Mouse (Mus musculus): ENCODE measurements around the gene Uck1. TPM values are rescaled to one million over a fixed set of nuclear protein-coding genes. Genes with fewer than 3 reads are reported as not detected.

The Uck1 gene
- total RNA-seq, 4 experiments from 2014 or later: 42.9 to 51.6 (median 49.4) TPM

- no peak for DNase-seq (ENCODE audit: low spot score in 2 of 2)
These were observed 40.5 kb downstream of the Uck1 start for GRCm38 (mm10) chr2:32219501-32219900.

GRCm38 (mm10) chr2:32218541-32219334 lies 41.2 kb downstream of the Uck1 start:
- no peak for DNase-seq (ENCODE audit: low spot score in 2 of 2)

GRCm38 (mm10) chr2:32218113-32218512 lies 41.8 kb downstream of the Uck1 start:
- DNase-seq (ENCODE audit: low spot score in 2 of 2): no peak

- DNase-seq (ENCODE audit: low spot score in 2 of 2): no peak
These were observed 42.3 kb downstream of the Uck1 start for GRCm38 (mm10) chr2:32217656-32218055.

- no peak for DNase-seq (ENCODE audit: low spot score in 2 of 2)
These were observed 43.5 kb downstream of the Uck1 start for GRCm38 (mm10) chr2:32216506-32216905.

- DNase-seq (ENCODE audit: low spot score in 2 of 2): no peak
These were observed 44.4 kb downstream of the Uck1 start for GRCm38 (mm10) chr2:32215576-32215975.

GRCm38 (mm10) chr2:32213000-32213399 lies 47.0 kb downstream of the Uck1 start:
- no peak for DNase-seq (ENCODE audit: low spot score in 2 of 2)

- DNase-seq (ENCODE audit: low spot score in 2 of 2): no peak
These were observed 48.3 kb downstream of the Uck1 start for GRCm38 (mm10) chr2:32211689-32212088.

GRCm38 (mm10) chr2:32207682-32208081 lies 52.3 kb downstream of the Uck1 start:
- no peak for DNase-seq (ENCODE audit: low spot score in 2 of 2)

Other genes starting within 250 kb of the Uck1 start
- gene Fam78a, start 175.3 kb downstream of the Uck1 start, total RNA-seq (2022): 10 to 100 TPM in 1 of 4 experiments, 1 to 10 TPM in 3; 6.9 to 15.6 (median 8.9) TPM
- 10 to 100 TPM; 26.8 to 31.7 (median 28.8) TPM for gene Plpp7, start 164.6 kb downstream of the Uck1 start, total RNA-seq (2022)
- 100 to 1,000 TPM; 248 to 277 (median 262) TPM for gene Prrc2b, start 109.1 kb downstream of the Uck1 start, total RNA-seq (2022)
- gene Pomt1, start 23.6 kb downstream of the Uck1 start, total RNA-seq (2022): 10 to 100 TPM; 18.8 to 22.0 (median 19.8) TPM
- gene Golga2, start 27.2 kb upstream of the Uck1 start, total RNA-seq (2022): 10 to 100 TPM; 87.7 to 91.0 (median 89.3) TPM
- gene Swi5, start 27.9 kb upstream of the Uck1 start, total RNA-seq (2022): 100 to 1,000 TPM; 204 to 222 (median 213) TPM
- gene Ciz1, start 92.2 kb upstream of the Uck1 start, total RNA-seq (2022): 10 to 100 TPM; 65.8 to 82.5 (median 75.7) TPM
- gene Dnm1, start 93.2 kb upstream of the Uck1 start, total RNA-seq (2022): 1,000 to 10,000 TPM; 1,127 to 1,189 (median 1,146) TPM
- gene 1110008P14Rik, start 121.8 kb upstream of the Uck1 start, total RNA-seq (2022): 100 to 1,000 TPM; 226 to 280 (median 259) TPM
- gene Lcn2, start 128.1 kb upstream of the Uck1 start, total RNA-seq (2022): under 1 TPM; 0.50 to 0.81 (median 0.63) TPM
- gene Ptges2, start 135.7 kb upstream of the Uck1 start, total RNA-seq (2022): 10 to 100 TPM; 46.9 to 51.4 (median 49.9) TPM
- gene Naif1, start 190.3 kb upstream of the Uck1 start, total RNA-seq (2022): 1 to 10 TPM; 3.8 to 4.1 (median 3.9) TPM
- 10 to 100 TPM; 56.5 to 66.1 (median 60.9) TPM for gene Slc25a25, start 191.3 kb upstream of the Uck1 start, total RNA-seq (2022)

All from left cerebral cortex, adult 8-10 months (tissue).